Mouse (Mus musculus) B cell, adult (primary cell): ENCODE results near the gene Fpr-rs6. TPM values are rescaled to one million over a fixed set of nuclear protein-coding genes. Genes with fewer than 3 reads are reported as not detected.

Experiments used
- total RNA-seq: library from RNA; stranded (reverse); gene quantifications from 4 replicates; pipeline ENCODE4 v1.2.4, GENCODE M21; 2023; ENCODE audit not compliant: inconsistent age

Gene Fpr-rs6
- not detected in 4 replicates for total RNA-seq

DNA sequence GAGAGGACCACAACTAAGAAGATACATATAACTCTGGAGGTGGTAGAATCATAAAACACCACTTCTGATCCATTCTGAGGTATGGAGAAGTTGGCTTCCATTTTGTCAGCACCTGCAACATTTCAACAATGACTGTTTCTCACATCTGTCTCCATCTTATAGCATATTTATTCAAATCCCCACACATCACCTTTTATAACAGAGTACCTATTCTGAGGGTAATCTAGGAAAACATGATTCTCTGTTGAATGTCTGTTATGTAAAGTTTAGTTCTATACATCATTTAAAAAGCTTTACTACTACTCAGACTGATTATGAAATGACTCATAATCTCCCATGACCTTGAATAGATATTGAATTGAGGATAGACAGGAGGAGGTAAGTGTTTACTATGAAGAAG lies at the start of gene Fpr-rs6:
Gene Fpr-rs6, minus strand, starts transcription at position 101 of the 400 bp plus-strand sequence.

Other genes with a start within 250 kb of the Fpr-rs6 start
- not detected in 4 replicates for gene Vmn2r104, start 134.8 kb downstream of the Fpr-rs6 start, total RNA-seq
- not detected in 4 replicates for gene Fpr-rs7, start 68.9 kb downstream of the Fpr-rs6 start, total RNA-seq
- gene Vmn2r105, start 52.0 kb upstream of the Fpr-rs6 start, total RNA-seq, result not detected in 4 replicates
- gene Vmn2r106, start 102.5 kb upstream of the Fpr-rs6 start, total RNA-seq, result not detected in 4 replicates
- not detected in 4 replicates for gene Vmn2r107, start 162.1 kb upstream of the Fpr-rs6 start, total RNA-seq
- gene Vmn1r224, start 231.0 kb upstream of the Fpr-rs6 start, total RNA-seq, result not detected in 4 replicates